Mouse (Mus musculus): ENCODE data around the gene Gm20425. TPM values are rescaled to one million over a fixed set of nuclear protein-coding genes. Genes with fewer than 3 reads are reported as not detected.

Gene Gm20425
- polyA plus RNA-seq (2012; fragmentation: generic; extraction: Trizol), result not detected
- long read RNA-seq, experiment 1, result 0 reads
- long read RNA-seq, experiment 2, result 0 reads

DNA sequence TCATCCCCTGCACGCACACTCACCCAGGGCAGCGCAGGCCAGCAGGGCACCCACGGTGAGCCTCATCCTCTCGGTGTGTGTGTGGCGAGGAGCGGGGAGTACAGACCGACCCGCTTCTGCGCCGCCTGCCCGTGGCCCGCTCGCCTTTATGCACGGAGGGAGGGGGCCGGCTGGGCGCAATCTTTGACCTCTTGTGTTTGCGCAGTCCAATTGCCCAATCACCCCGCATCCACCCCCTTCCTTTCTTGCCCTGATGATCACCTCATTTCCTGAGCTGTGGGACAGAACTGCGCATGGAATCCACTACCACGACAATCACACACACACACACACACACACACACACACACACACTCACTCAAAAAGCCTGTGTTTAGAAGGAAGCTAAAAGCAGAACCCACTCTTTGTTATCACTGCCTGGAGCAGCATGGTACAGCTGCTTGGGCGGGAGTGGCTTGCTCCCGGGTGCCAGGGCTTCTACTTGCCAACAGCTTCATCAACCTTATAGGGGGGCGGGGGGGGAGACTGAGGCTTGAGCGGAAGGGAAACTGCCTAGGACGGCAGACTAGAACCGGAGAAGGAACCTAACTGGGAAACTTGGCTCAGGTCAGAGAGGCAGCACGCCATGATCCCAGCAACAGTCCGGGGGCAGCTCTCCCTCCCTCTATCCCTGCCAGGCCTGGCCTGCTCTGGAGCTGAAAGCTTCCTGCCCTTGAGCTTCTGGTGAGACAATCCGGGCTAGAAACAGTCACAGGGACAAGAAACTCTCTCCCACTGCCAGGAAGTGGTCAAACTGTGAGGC is at the start of gene Gm20425, which contains the start of gene Trf:
TSS of gene Gm20425 (minus strand) at position 157 of the 801 bp plus-strand sequence.
TSS of gene Trf (minus strand) at position 294 of the 801 bp plus-strand sequence.
- Histone ChIP-seq H3ac (ENCODE audit: control insufficient read depth, insufficient read length, low read depth) (no peak within 1 kb of the TSS), H3K79me2 (ENCODE audit: control insufficient read depth, insufficient read depth) (no peaks in the 10 kb centered on the region), H3K79me3 (ENCODE audit: low read depth) (no peaks in the 10 kb centered on the region), H3K36me3 (ENCODE audit: control insufficient read depth, insufficient read depth) (no peaks in the 10 kb centered on the region), H3K4me3 (ENCODE audit: insufficient read depth, poor library complexity, severe bottlenecking) (no peak within 1 kb of the TSS), H3K27me3 (ENCODE audit: control insufficient read depth, insufficient read depth, insufficient read length) (peaks cover 20% of the 10 kb centered on the region)
- TF ChIP-seq MAX (IDR thresholded peaks at IDR 0.05) (no peak), FOSL1 (IDR thresholded peaks at IDR 0.05; ENCODE audit: insufficient read depth, low read length, poor library complexity, severe bottlenecking) (no peak), CTCF (IDR thresholded peaks at IDR 0.05; ENCODE audit: control insufficient read depth, insufficient read depth, insufficient read length) (no peak), MYOD1 (IDR thresholded peaks at IDR 0.05; ENCODE audit: control insufficient read depth, insufficient read length, low read depth) (no peak), CEBPB (IDR thresholded peaks at IDR 0.05; ENCODE audit: low read depth) (no peak), MYOG (IDR thresholded peaks at IDR 0.05; ENCODE audit: control insufficient read depth, extremely low read depth, insufficient read length) (no peak), USF1 (IDR thresholded peaks at IDR 0.05; ENCODE audit: low read depth) (no peak)

DNA sequence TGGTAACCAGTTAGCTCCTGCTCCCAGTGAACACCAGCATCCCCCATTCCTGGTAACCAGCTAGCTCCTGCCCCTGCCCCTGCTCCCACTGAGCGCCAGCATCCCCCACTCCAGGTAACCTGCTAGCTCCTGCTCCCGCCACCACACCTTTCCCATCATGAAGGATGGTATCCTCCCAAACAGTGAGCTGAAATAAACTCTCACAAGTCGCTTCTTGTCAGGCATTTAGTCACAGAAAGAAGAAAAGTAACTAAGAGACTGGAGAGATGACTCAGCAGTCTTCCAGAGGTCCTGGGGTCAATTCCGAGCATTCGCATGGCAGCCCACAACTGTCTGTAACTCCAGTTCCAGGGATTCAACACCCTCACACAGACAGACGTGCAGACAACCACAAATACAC is 46.8 kb upstream of the Gm20425 start:
- H3K27me3 ChIP-seq (ENCODE audit: control insufficient read depth, insufficient read depth, insufficient read length), result peaks cover 18% of the 10 kb centered on the region
- H3ac ChIP-seq (ENCODE audit: control insufficient read depth, insufficient read length, low read depth), result no peak overlapping the region
- H3K4me3 ChIP-seq (ENCODE audit: insufficient read depth, poor library complexity, severe bottlenecking), result no peak overlapping the region
- H3K79me3 ChIP-seq (ENCODE audit: low read depth), result no peaks in the 10 kb centered on the region
- no peaks in the 10 kb centered on the region for H3K79me2 ChIP-seq (ENCODE audit: control insufficient read depth, insufficient read depth)
- TF ChIP-seq CEBPB (IDR thresholded peaks at IDR 0.05; ENCODE audit: low read depth) (no peak), MAX (IDR thresholded peaks at IDR 0.05) (no peak), FOSL1 (IDR thresholded peaks at IDR 0.05; ENCODE audit: insufficient read depth, low read length, poor library complexity, severe bottlenecking) (no peak), CTCF (IDR thresholded peaks at IDR 0.05; ENCODE audit: control insufficient read depth, insufficient read depth, insufficient read length) (no peak)
- no peaks in the 10 kb centered on the region for H3K36me3 ChIP-seq (ENCODE audit: control insufficient read depth, insufficient read depth)

DNA sequence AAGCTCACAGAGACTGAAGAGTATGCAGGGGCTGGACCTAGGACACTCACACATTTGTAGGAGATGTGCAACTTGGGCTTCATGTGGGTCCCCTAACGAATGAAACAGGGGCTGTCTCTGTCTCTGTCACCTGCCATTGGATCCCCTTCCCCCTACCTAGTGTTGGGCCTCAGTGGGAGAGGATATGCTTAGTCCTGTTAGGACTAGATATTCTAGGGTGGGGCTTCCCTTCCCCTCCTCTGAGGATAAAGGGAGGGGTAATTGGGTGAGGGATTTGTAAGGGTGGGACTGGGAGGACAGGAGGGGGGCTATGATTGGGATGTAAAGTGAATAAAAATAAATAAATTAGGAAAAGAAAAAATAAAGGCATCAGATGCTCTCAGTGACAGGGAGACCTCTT is 45.6 kb upstream of the Gm20425 start:
- H3K36me3 ChIP-seq (ENCODE audit: control insufficient read depth, insufficient read depth), result no peaks in the 10 kb centered on the region
- H3K79me3 ChIP-seq (ENCODE audit: low read depth), result no peaks in the 10 kb centered on the region
- no peak overlapping the region for H3ac ChIP-seq (ENCODE audit: control insufficient read depth, insufficient read length, low read depth)
- TF ChIP-seq USF1 (IDR thresholded peaks at IDR 0.05; ENCODE audit: low read depth) (no peak), MYOG (IDR thresholded peaks at IDR 0.05; ENCODE audit: control insufficient read depth, extremely low read depth, insufficient read length) (no peak), CTCF (IDR thresholded peaks at IDR 0.05; ENCODE audit: control insufficient read depth, insufficient read depth, insufficient read length) (no peak)
- no peaks in the 10 kb centered on the region for H3K79me2 ChIP-seq (ENCODE audit: control insufficient read depth, insufficient read depth)
- H3K4me3 ChIP-seq (ENCODE audit: insufficient read depth, poor library complexity, severe bottlenecking), result no peak overlapping the region
- peaks cover 26% of the 10 kb centered on the region for H3K27me3 ChIP-seq (ENCODE audit: control insufficient read depth, insufficient read depth, insufficient read length)

DNA sequence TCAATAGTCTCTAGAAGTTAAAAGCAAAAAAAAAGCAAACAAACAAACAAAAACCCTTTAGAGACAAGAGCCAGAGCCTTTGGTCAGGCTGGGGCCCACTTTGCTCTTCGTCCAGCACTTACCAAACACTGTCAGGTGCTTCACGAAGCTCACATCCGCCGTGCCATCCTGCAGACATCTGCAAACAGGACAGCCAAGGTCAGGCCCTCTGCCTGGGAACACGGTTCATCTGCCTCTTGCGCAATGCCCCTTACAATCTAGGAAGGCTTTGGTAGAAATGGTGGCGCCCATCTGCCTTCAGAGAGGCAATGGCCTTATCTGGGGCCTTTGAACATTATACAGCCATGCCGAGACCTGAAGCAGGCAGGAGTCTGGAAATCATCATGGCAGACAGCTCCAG is 44.7 kb upstream of the Gm20425 start:
- Histone ChIP-seq H3K36me3 (ENCODE audit: control insufficient read depth, insufficient read depth) (no peaks in the 10 kb centered on the region), H3K4me3 (ENCODE audit: insufficient read depth, poor library complexity, severe bottlenecking) (no peak overlapping the region), H3K79me3 (ENCODE audit: low read depth) (no peaks in the 10 kb centered on the region), H3ac (ENCODE audit: control insufficient read depth, insufficient read length, low read depth) (no peak overlapping the region), H3K79me2 (ENCODE audit: control insufficient read depth, insufficient read depth) (no peaks in the 10 kb centered on the region), H3K27me3 (ENCODE audit: control insufficient read depth, insufficient read depth, insufficient read length) (peaks cover 30% of the 10 kb centered on the region)
- peak; percentile 67 for TF ChIP-seq CEBPB (IDR thresholded peaks at IDR 0.05; ENCODE audit: low read depth)
- no peak for TF ChIP-seq CTCF (IDR thresholded peaks at IDR 0.05; ENCODE audit: control insufficient read depth, insufficient read depth, insufficient read length)

DNA sequence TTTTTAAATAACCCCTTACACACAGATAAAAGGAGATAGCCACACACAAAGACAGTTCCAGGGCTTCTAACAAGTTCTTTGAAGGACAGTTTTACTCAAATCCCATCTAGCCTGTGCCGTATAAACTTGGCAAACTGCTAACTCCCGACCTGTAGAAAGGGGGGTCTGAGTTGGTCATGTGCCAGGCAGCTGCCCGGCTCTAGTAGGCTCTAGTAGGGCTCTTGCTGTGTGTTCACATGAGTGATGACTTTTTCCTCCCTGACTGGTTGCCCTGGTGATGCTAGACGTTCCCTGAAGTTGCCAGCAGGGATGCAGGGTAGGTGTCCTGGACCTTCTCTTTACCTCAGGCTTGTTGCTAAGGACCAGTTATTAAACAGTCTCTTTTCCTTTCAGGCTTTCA is 41.0 kb upstream of the Gm20425 start:
- no peaks in the 10 kb centered on the region for H3K36me3 ChIP-seq (ENCODE audit: control insufficient read depth, insufficient read depth)

DNA sequence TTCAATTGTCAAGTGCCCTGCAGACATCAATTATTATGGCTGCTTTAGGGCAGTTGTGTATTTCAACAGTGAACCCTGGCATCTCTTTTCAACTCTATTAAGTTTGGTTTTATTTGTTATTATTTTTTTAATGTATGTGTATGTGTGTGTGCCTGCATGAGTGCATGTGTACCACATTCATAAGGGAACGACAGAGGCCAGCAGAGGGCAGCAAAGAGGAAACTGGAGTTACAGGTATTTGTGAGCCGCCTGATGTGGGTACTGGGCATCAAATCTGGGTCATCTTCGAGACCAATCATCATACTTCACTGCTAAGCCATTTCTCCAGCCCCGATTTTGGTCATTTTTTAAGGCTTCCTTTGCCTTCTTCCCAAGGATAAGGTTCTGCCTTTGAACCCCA is 35.7 kb upstream of the Gm20425 start:
- no peaks in the 10 kb centered on the region for H3K36me3 ChIP-seq (ENCODE audit: control insufficient read depth, insufficient read depth)
- no peaks in the 10 kb centered on the region for H3K79me2 ChIP-seq (ENCODE audit: control insufficient read depth, insufficient read depth)
- peaks cover 41% of the 10 kb centered on the region for H3K27me3 ChIP-seq (ENCODE audit: control insufficient read depth, insufficient read depth, insufficient read length)
- no peak overlapping the region for H3K4me3 ChIP-seq (ENCODE audit: insufficient read depth, poor library complexity, severe bottlenecking)
- H3K79me3 ChIP-seq (ENCODE audit: low read depth), result no peaks in the 10 kb centered on the region
- H3ac ChIP-seq (ENCODE audit: control insufficient read depth, insufficient read length, low read depth), result no peak overlapping the region
- TF ChIP-seq MYOD1 (IDR thresholded peaks at IDR 0.05; ENCODE audit: control insufficient read depth, insufficient read length, low read depth) (no peak), CEBPB (IDR thresholded peaks at IDR 0.05; ENCODE audit: low read depth) (no peak), MAX (IDR thresholded peaks at IDR 0.05) (no peak), FOSL1 (IDR thresholded peaks at IDR 0.05; ENCODE audit: insufficient read depth, low read length, poor library complexity, severe bottlenecking) (no peak), MYOG (IDR thresholded peaks at IDR 0.05; ENCODE audit: control insufficient read depth, extremely low read depth, insufficient read length) (no peak), CTCF (IDR thresholded peaks at IDR 0.05; ENCODE audit: control insufficient read depth, insufficient read depth, insufficient read length) (no peak), USF1 (IDR thresholded peaks at IDR 0.05; ENCODE audit: low read depth) (no peak)

More for the DNA sequence above, 41.0 kb upstream of the Gm20425 start:
- TF ChIP-seq MAX (IDR thresholded peaks at IDR 0.05) (no peak), FOSL1 (IDR thresholded peaks at IDR 0.05; ENCODE audit: insufficient read depth, low read length, poor library complexity, severe bottlenecking) (no peak), CTCF (IDR thresholded peaks at IDR 0.05; ENCODE audit: control insufficient read depth, insufficient read depth, insufficient read length) (no peak), MYOG (IDR thresholded peaks at IDR 0.05; ENCODE audit: control insufficient read depth, extremely low read depth, insufficient read length) (no peak), CEBPB (IDR thresholded peaks at IDR 0.05; ENCODE audit: low read depth) (no peak), MYOD1 (IDR thresholded peaks at IDR 0.05; ENCODE audit: control insufficient read depth, insufficient read length, low read depth) (no peak), USF1 (IDR thresholded peaks at IDR 0.05; ENCODE audit: low read depth) (no peak)
- Histone ChIP-seq H3ac (ENCODE audit: control insufficient read depth, insufficient read length, low read depth) (no peak overlapping the region), H3K79me3 (ENCODE audit: low read depth) (no peaks in the 10 kb centered on the region), H3K27me3 (ENCODE audit: control insufficient read depth, insufficient read depth, insufficient read length) (peaks cover 42% of the 10 kb centered on the region), H3K4me3 (ENCODE audit: insufficient read depth, poor library complexity, severe bottlenecking) (no peak overlapping the region), H3K79me2 (ENCODE audit: control insufficient read depth, insufficient read depth) (no peaks in the 10 kb centered on the region)
